Mouse (Mus musculus) E14TG2a.4 (cell line): ENCODE data around the gene Ppfia4.
"Not testable (repeated sequence)": the region's sequence is repeated elsewhere in the genome, so short reads cannot be mapped to it uniquely, and the experiment has no call there.

ENCODE experiments used
- H3K27me3 ChIP-seq: 2 replicates; pipeline ENCODE4 v1.6.1; 2014; ENCODE audit warnings: low read length, control low read depth; ENCODE audit not compliant: insufficient read depth
- H3K36me3 ChIP-seq: 2 replicates; pipeline ENCODE4 v1.6.1; 2014; ENCODE audit warnings: low read length, control low read depth; ENCODE audit not compliant: insufficient read depth
- H3K4me1 ChIP-seq: replicated peaks from 2 replicates; pipeline ENCODE4 v1.6.1; 2014; ENCODE audit warnings: low read depth, low read length, control low read depth
- H3K4me3 ChIP-seq: replicated peaks from 2 replicates; pipeline ENCODE4 v1.5.1; 2014; ENCODE audit warnings: mild to moderate bottlenecking, low read length
- H3K9me3 ChIP-seq: 2 replicates; pipeline ENCODE4 v1.6.1; 2014; ENCODE audit warnings: low read length, control low read depth
- CTCF ChIP-seq: conservative IDR thresholded peaks from 2 replicates; pipeline ENCODE4 v1.5.1; 2014; ENCODE audit warnings: low read length
- NANOG ChIP-seq: IDR thresholded peaks from 2 replicates; pipeline ENCODE4 v1.6.1; 2014; ENCODE audit warnings: borderline replicate concordance, low read length, mixed read lengths
- POU5F1 ChIP-seq: IDR thresholded peaks from 2 replicates; pipeline ENCODE4 v1.6.1; 2014; ENCODE audit warnings: low read length, borderline replicate concordance

Gene Ppfia4

DNA sequence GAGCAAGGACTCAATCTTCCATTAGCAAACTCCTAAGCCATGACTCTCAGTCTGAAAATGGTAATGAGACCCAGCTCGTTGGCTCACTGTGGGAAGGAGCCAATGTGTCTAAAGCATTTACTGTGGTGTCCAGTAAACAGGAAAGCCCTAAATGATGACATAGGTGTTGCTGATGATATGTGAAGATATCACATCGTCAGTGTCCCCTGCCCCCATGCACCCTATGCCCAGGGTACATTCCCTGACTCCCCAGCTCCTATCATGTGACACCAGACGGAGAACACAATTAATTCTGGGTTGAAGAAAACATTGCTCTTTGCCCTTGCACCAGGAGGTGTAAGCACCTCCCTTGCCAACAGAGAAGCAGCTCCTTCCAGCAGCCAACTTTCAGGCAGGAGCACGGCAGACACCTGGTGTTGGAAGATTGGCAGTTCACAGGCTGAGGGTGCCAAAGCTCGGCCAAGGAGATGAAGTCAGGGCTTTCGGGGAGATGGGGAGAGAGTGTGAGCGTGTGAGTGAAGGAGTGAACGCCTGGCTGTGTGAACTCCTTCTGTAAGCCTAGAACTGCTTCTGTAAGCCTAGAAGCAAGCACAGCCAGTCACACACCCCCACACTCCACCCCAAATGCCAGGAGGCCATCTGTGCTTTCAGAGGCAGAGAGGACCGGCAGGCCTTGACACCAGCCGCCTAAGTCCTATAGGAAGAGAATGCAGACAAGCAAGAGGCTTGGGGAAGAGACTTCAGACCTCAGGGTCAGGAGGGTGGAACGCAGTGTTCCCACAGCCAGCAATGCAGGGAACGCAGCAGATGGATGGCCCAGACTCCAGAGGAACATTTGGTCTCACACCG is 56.9 kb downstream of the Ppfia4 start:
- Histone ChIP-seq H3K4me3 (no peak overlapping the region), H3K27me3 (peaks cover 9% of the 10 kb centered on the region), H3K9me3 (peaks cover 8% of the 10 kb centered on the region), H3K36me3 (no peaks in the 10 kb centered on the region), H3K4me1 (no peaks in the 10 kb centered on the region)
- TF ChIP-seq CTCF (no peak), NANOG (no peak), POU5F1 (no peak)

- peaks cover 9% of the 10 kb centered on the region for H3K27me3 ChIP-seq
- no peaks in the 10 kb centered on the region for H3K36me3 ChIP-seq
- no peak overlapping the region for H3K4me3 ChIP-seq
- H3K9me3 ChIP-seq: peaks cover 22% of the 10 kb centered on the region
- H3K4me1 ChIP-seq: no peaks in the 10 kb centered on the region
- no peak for TF ChIP-seq CTCF
- TF ChIP-seq NANOG: no peak
- no peak for TF ChIP-seq POU5F1
Measured at GRCm38 (mm10) chr1:134274483-134274920, 58.2 kb downstream of the Ppfia4 start.

- H3K9me3 ChIP-seq: peaks cover 29% of the 10 kb centered on the region
- no peaks in the 10 kb centered on the region for H3K36me3 ChIP-seq
- no peak overlapping the region for H3K4me3 ChIP-seq
- no peaks in the 10 kb centered on the region for H3K4me1 ChIP-seq
- peaks cover 9% of the 10 kb centered on the region for H3K27me3 ChIP-seq
- no peak for TF ChIP-seq POU5F1
- no peak for TF ChIP-seq NANOG
- no peak for TF ChIP-seq CTCF
Measured at GRCm38 (mm10) chr1:134273493-134274395, 59.0 kb downstream of the Ppfia4 start.

DNA sequence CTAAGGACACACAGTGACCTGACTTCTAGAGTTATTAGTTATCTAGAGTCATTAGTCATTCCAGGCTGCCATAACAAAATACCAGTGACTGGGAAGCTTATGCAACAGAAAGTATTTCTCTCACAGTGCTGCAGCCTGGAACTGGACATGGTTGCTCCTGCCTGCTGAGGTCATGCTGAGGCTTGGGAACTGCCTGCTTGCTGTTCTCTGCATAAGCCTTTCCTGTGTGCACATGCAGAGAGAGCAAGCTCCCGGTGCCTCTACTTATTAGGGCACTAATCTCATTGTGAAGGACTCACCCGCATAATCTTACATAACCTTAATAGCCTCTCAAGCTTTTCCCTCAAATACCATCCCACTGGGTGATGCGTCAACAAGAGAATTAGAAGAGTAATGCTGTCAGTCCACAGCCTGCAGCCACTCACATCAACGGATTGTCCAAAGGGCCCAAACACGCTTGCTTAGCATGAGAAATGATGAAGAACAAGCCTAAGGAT is 59.9 kb downstream of the Ppfia4 start:
- no peaks in the 10 kb centered on the region for H3K36me3 ChIP-seq
- H3K9me3 ChIP-seq: peaks cover 32% of the 10 kb centered on the region
- H3K27me3 ChIP-seq: peaks cover 9% of the 10 kb centered on the region
- H3K4me1 ChIP-seq: no peaks in the 10 kb centered on the region
- TF ChIP-seq NANOG (no peak), POU5F1 (no peak), CTCF (no peak)
- no peak overlapping the region for H3K4me3 ChIP-seq

GRCm38 (mm10) chr1:134270026-134270425 is 62.7 kb downstream of the Ppfia4 start:
- H3K27me3 ChIP-seq: no peaks in the 10 kb centered on the region
- H3K36me3 ChIP-seq: no peaks in the 10 kb centered on the region
- H3K4me1 ChIP-seq: no peaks in the 10 kb centered on the region
- peaks cover 32% of the 10 kb centered on the region for H3K9me3 ChIP-seq
- H3K4me3 ChIP-seq: no peak overlapping the region
- no peak for TF ChIP-seq CTCF
- TF ChIP-seq POU5F1: no peak
- TF ChIP-seq NANOG: no peak

- H3K36me3 ChIP-seq: no peaks in the 10 kb centered on the region
- H3K4me1 ChIP-seq: no peaks in the 10 kb centered on the region
- H3K9me3 ChIP-seq: peaks cover 39% of the 10 kb centered on the region
- H3K27me3 ChIP-seq: no peaks in the 10 kb centered on the region
- TF ChIP-seq POU5F1: no peak
- no peak for TF ChIP-seq NANOG
- TF ChIP-seq CTCF: no peak
- no peak overlapping the region for H3K4me3 ChIP-seq
Measured at GRCm38 (mm10) chr1:134265797-134266196, 66.9 kb downstream of the Ppfia4 start.

DNA sequence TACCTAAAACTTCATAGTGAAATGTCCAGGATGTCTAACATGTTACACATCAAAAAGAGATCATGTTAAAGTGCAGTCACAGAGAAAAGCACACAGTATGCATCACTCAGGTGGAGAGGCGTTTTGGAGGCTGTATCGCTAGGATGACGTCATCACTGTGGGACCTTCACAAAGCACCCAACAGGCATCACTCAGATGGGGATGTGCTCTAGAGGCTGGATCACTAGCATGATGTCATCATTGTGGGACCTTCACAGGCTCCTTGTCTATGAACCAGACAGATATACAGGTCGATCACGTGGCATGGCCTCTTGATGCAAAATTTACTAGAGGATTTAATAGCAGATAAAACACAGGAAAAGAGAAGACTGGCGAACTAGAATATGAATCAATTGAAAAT is 68.4 kb downstream of the Ppfia4 start:
- Histone ChIP-seq H3K4me1 (no peaks in the 10 kb centered on the region), H3K4me3 (no peak overlapping the region), H3K9me3 (peaks cover 39% of the 10 kb centered on the region), H3K27me3 (no peaks in the 10 kb centered on the region), H3K36me3 (no peaks in the 10 kb centered on the region)
- TF ChIP-seq POU5F1: no peak
- no peak for TF ChIP-seq NANOG
- no peak for TF ChIP-seq CTCF

GRCm38 (mm10) chr1:134249681-134250080 is 83.0 kb downstream of the Ppfia4 start:
- H3K4me3 ChIP-seq, H3K36me3 ChIP-seq, H3K9me3 ChIP-seq, H3K4me1 ChIP-seq: not testable (repeated sequence)
- H3K27me3 ChIP-seq: peaks cover 18% of the 10 kb centered on the region
